Mouse (Mus musculus) MEL (cell line): ENCODE results near the gene Gm6169. TPM values are rescaled to one million over a fixed set of nuclear protein-coding genes. Genes with fewer than 3 reads are reported as not detected.

Experiments used
- DNase-seq: peaks from one replicate; pipeline ENCODE4 v3.0.0; 2011; ENCODE audit warnings: low read depth, low spot score
- H3K27ac ChIP-seq: 2 replicates; pipeline ENCODE4 v1.5.1; 2012; ENCODE audit warnings: low read depth, mild to moderate bottlenecking, control low read depth, low read length, moderate library complexity; ENCODE audit not compliant: control insufficient read depth
- H3K27me3 ChIP-seq, 2 experiments: fragments of 150-350 bp in 1 of 2; sonication (generic) in 1 of 2; 2 replicates each; pipeline ENCODE4 v1.6.1; 2012; ENCODE audit warnings: low read length in 2 of 2, mild to moderate bottlenecking in 2 of 2, improper control_type of control experiment in 1 of 2, moderate library complexity in 1 of 2; ENCODE audit not compliant: insufficient read depth in 2 of 2, control insufficient read depth in 1 of 2
- H3K36me3 ChIP-seq, 2 experiments: 2 replicates each; pipeline ENCODE4 v1.6.1; 2012 to 2014; ENCODE audit warnings: low read length in 2 of 2, improper control_type of control experiment in 1 of 2, inconsistent platforms in 1 of 2, mild to moderate bottlenecking in 1 of 2; ENCODE audit not compliant: insufficient read depth in 2 of 2, control insufficient read depth in 1 of 2
- H3K4me1 ChIP-seq, 2 experiments: fragments of 150-350 bp in 1 of 2; sonication (generic) in 1 of 2; 2 replicates each; pipeline ENCODE4 v1.6.1; 2012; ENCODE audit warnings: low read length in 2 of 2, improper control_type of control experiment in 1 of 2, mild to moderate bottlenecking in 1 of 2; ENCODE audit not compliant: insufficient read depth in 2 of 2, control insufficient read depth in 1 of 2
- H3K4me3 ChIP-seq, 2 experiments: fragments of 150-350 bp in 1 of 2; sonication (generic) in 1 of 2; 2 replicates each; pipeline ENCODE4 v1.5.1; 2012; ENCODE audit warnings: low read depth in 2 of 2, low read length in 2 of 2, mild to moderate bottlenecking in 2 of 2, moderate library complexity in 2 of 2, control low read depth in 1 of 2, improper control_type of control experiment in 1 of 2; ENCODE audit not compliant: control insufficient read depth in 1 of 2, insufficient read depth in 1 of 2
- H3K79me2 ChIP-seq: 2 replicates; pipeline ENCODE4 v1.6.1; 2012; ENCODE audit warnings: mild to moderate bottlenecking, low read length, moderate library complexity; ENCODE audit not compliant: control insufficient read depth, poor library complexity, insufficient read depth
- H3K9ac ChIP-seq: 2 replicates; pipeline ENCODE4 v1.6.1; 2012; ENCODE audit warnings: low read depth, mild to moderate bottlenecking, control low read depth, low read length, moderate library complexity; ENCODE audit not compliant: control insufficient read depth, poor library complexity, severe bottlenecking
- H3K9me3 ChIP-seq: fragments of 150-350 bp; sonication (generic); replicated peaks from 2 replicates; pipeline ENCODE4 v1.6.1; 2012; ENCODE audit warnings: mild to moderate bottlenecking, low read length, improper control_type of control experiment, moderate library complexity; ENCODE audit not compliant: insufficient read depth
- BHLHE40 ChIP-seq: IDR thresholded peaks from 2 replicates; pipeline ENCODE4 v1.6.1; 2012; ENCODE audit warnings: low read depth, mild to moderate bottlenecking, inconsistent platforms, low read length, improper control_type of control experiment, borderline replicate concordance
- CHD2 ChIP-seq: IDR thresholded peaks from 2 replicates; pipeline ENCODE4 v1.6.1; 2011; ENCODE audit warnings: low read length, improper control_type of control experiment
- E2F4 ChIP-seq: IDR thresholded peaks from 2 replicates; pipeline ENCODE4 v1.6.1; 2011; ENCODE audit warnings: low read depth, low read length, improper control_type of control experiment, borderline replicate concordance
- ELF1 ChIP-seq: IDR thresholded peaks from 2 replicates; pipeline ENCODE4 v1.6.1; 2014; ENCODE audit warnings: low read depth, mild to moderate bottlenecking, inconsistent platforms, low read length, improper control_type of control experiment, moderate library complexity
- EP300 ChIP-seq, 2 experiments: IDR thresholded peaks; 2 replicates each; pipeline ENCODE4 v1.6.1; 2011; ENCODE audit warnings: improper control_type of control experiment in 2 of 2, low read length in 2 of 2, low read depth in 1 of 2, mild to moderate bottlenecking in 1 of 2
- GABPA ChIP-seq: IDR thresholded peaks from 2 replicates; pipeline ENCODE4 v1.6.1; 2012; ENCODE audit warnings: low read depth, mild to moderate bottlenecking, inconsistent platforms, low read length, improper control_type of control experiment, moderate library complexity
- GATA1 ChIP-seq: IDR thresholded peaks from 2 replicates; pipeline ENCODE4 v1.6.1; 2011; ENCODE audit warnings: low read depth, low read length, improper control_type of control experiment
- HCFC1 ChIP-seq: IDR thresholded peaks from 2 replicates; pipeline ENCODE4 v1.6.1; 2012; ENCODE audit warnings: low read depth, mild to moderate bottlenecking, inconsistent platforms, low read length, improper control_type of control experiment, moderate library complexity
- KAT2A ChIP-seq: conservative IDR thresholded peaks from 2 replicates; pipeline ENCODE4 v1.6.1; 2012; ENCODE audit warnings: low read depth, low read length, improper control_type of control experiment, inconsistent platforms
- MAFK ChIP-seq: IDR thresholded peaks from 2 replicates; pipeline ENCODE4 v1.6.1; 2011; ENCODE audit warnings: low read depth, mild to moderate bottlenecking, low read length, improper control_type of control experiment, borderline replicate concordance
- MAX ChIP-seq: IDR thresholded peaks from 2 replicates; pipeline ENCODE4 v1.6.1; 2011; ENCODE audit warnings: low read length, improper control_type of control experiment
- MAZ ChIP-seq: IDR thresholded peaks from 2 replicates; pipeline ENCODE4 v1.6.1; 2012; ENCODE audit warnings: low read depth, mild to moderate bottlenecking, inconsistent platforms, low read length, improper control_type of control experiment
- NRF1 ChIP-seq: IDR thresholded peaks from 2 replicates; pipeline ENCODE4 v1.6.1; 2014; ENCODE audit warnings: low read depth, mild to moderate bottlenecking, inconsistent platforms, low read length, improper control_type of control experiment, moderate library complexity; ENCODE audit not compliant: poor library complexity, insufficient read depth, severe bottlenecking
- POLR2AphosphoS2 ChIP-seq: IDR thresholded peaks from 2 replicates; pipeline ENCODE4 v1.6.1; 2011; ENCODE audit warnings: low read length, improper control_type of control experiment
- POLR2AphosphoS5 ChIP-seq: IDR thresholded peaks from 2 replicates; pipeline ENCODE4 v1.6.1; 2012; ENCODE audit warnings: low read depth, borderline replicate concordance, mild to moderate bottlenecking, inconsistent platforms, low read length, moderate library complexity, mixed read lengths
- RAD21 ChIP-seq: IDR thresholded peaks from 2 replicates; pipeline ENCODE4 v1.6.1; 2011; ENCODE audit warnings: mild to moderate bottlenecking, low read depth, low read length, improper control_type of control experiment
- RCOR1 ChIP-seq: IDR thresholded peaks from 2 replicates; pipeline ENCODE4 v1.6.1; 2012; ENCODE audit warnings: low read depth, mild to moderate bottlenecking, inconsistent platforms, low read length, improper control_type of control experiment
- TAL1 ChIP-seq: IDR thresholded peaks from 2 replicates; pipeline ENCODE4 v1.6.1; 2012; ENCODE audit warnings: mild to moderate bottlenecking, inconsistent platforms, low read length, moderate library complexity, mixed read lengths
- TBP ChIP-seq: IDR thresholded peaks from 2 replicates; pipeline ENCODE4 v1.8.0; 2011; ENCODE audit warnings: low read depth, low read length, improper control_type of control experiment
- TCF12 ChIP-seq: IDR thresholded peaks from 2 replicates; pipeline ENCODE4 v1.6.1; 2014; ENCODE audit warnings: low read depth, mild to moderate bottlenecking, inconsistent platforms, low read length, improper control_type of control experiment, moderate library complexity
- UBTF ChIP-seq: IDR thresholded peaks from 2 replicates; pipeline ENCODE4 v1.6.1; 2012; ENCODE audit warnings: low read depth, mild to moderate bottlenecking, inconsistent platforms, low read length, improper control_type of control experiment, moderate library complexity, borderline replicate concordance; ENCODE audit not compliant: insufficient read depth
- polyA plus RNA-seq, 2 experiments: library from polyadenylated mRNA; stranded (reverse) in 1 of 2; unstranded in 1 of 2; fragments of >175 nt in 1 of 2; fragments of >200 nt in 1 of 2; gene quantifications; 2 replicates each; pipeline versions ENCODE4 v1.2.1 to v1.2.4; 2012; ENCODE audit warnings: low replicate concordance in 2 of 2, low read depth in 1 of 2; ENCODE audit not compliant: insufficient read length in 2 of 2, insufficient read depth in 1 of 2, missing spikeins in 1 of 2
- total RNA-seq: library from RNA; depleted of rRNA; stranded (reverse); fragments of 300-350 nt; gene quantifications from 2 replicates; pipeline ENCODE4 v1.2.3, GENCODE M21; 2012

The Gm6169 gene
- total and polyA plus RNA-seq, 3 experiments: 1.9 to 3.6 TPM; not detected in 1

GRCm38 (mm10) chr13:97062151-97062550 is 36.9 kb downstream of the Gm6169 start:
- TF ChIP-seq MAFK (no peak), E2F4 (no peak), POLR2AphosphoS5 (no peak), CHD2 (no peak), TBP (no peak), KAT2A (no peak), RAD21 (no peak), NRF1 (no peak), TCF12 (no peak)
- H3K27ac ChIP-seq: no peak overlapping the region
- H3K4me1 ChIP-seq: peaks cover 0 to 4% of the 10 kb centered on the region in 2 experiments; a peak in 2 of 4 replicates

GRCm38 (mm10) chr13:97060331-97060730 is 38.7 kb downstream of the Gm6169 start:
- no peak for DNase-seq
- Histone ChIP-seq H3K36me3 (peaks cover 0 to 2% of the 10 kb centered on the region in 2 experiments; a peak in 1 of 4 replicates), H3K4me3 (no peak overlapping the region), H3K27ac (no peak overlapping the region), H3K9ac (no peak overlapping the region), H3K4me1 (peaks cover 0 to 2% of the 10 kb centered on the region in 2 experiments; a peak in 1 of 4 replicates), H3K27me3 (no peaks in the 10 kb centered on the region), H3K79me2 (no peaks in the 10 kb centered on the region), H3K9me3 (no peaks in the 10 kb centered on the region)
- TF ChIP-seq TAL1: no peak
- no peak for TF ChIP-seq GATA1
- TF ChIP-seq MAX: no peak
- no peak for TF ChIP-seq HCFC1
- no peak for TF ChIP-seq MAFK
- no peak for TF ChIP-seq GABPA
- TF ChIP-seq BHLHE40: no peak
- no peak for TF ChIP-seq MAZ
- TF ChIP-seq UBTF: no peak
- no peak for TF ChIP-seq EP300 (IDR thresholded peaks at IDR 0.05; ENCODE audit: low read depth in 1 of 2, low read length in 2 of 2)
- TF ChIP-seq CHD2: no peak
- no peak for TF ChIP-seq POLR2AphosphoS2
- TF ChIP-seq ELF1: no peak
- TF ChIP-seq NRF1: no peak
- no peak for TF ChIP-seq RCOR1

More at GRCm38 (mm10) chr13:97062151-97062550, 36.9 kb downstream of the Gm6169 start:
- Histone ChIP-seq H3K36me3 (peaks cover 0 to 4% of the 10 kb centered on the region in 2 experiments; a peak in 2 of 4 replicates), H3K9me3 (no peaks in the 10 kb centered on the region), H3K9ac (no peak overlapping the region), H3K27me3 (no peaks in the 10 kb centered on the region), H3K4me3 (no peak overlapping the region), H3K79me2 (no peaks in the 10 kb centered on the region)
- DNase-seq: no peak
